Mouse (Mus musculus) ovary, adult 2 months (tissue): ENCODE measurements around the gene Rtn1. TPM values are rescaled to one million over a fixed set of nuclear protein-coding genes. Genes with fewer than 3 reads are reported as not detected.

ENCODE experiments used
- polyA plus RNA-seq: library from polyadenylated mRNA; depleted of rRNA; stranded (reverse); fragments of >200 nt; gene quantifications from 2 replicates; pipeline ENCODE4 v1.2.3, GENCODE M21; 2012; rRNA removed

Gene Rtn1
- polyA plus RNA-seq = 23.6 and 28.9 TPM in 2 replicates

GRCm38 (mm10) chr12:72408954-72409353, at the start of gene Rtn1:
Gene Rtn1, minus strand, starts transcription at chr12:72409054.

GRCm38 (mm10) chr12:72441839-72442576, 33.2 kb upstream of the Rtn1 start, which contains the start of gene Lrrc9:
Gene Lrrc9, plus strand, starts transcription at chr12:72441866.

GRCm38 (mm10) chr12:72184929-72185328, 223.9 kb downstream of the Rtn1 start, which contains the start of gene Ccdc175:
Gene Ccdc175, minus strand, starts transcription at chr12:72185029.

Other genes with a start within 250 kb of the Rtn1 start
- gene Ccdc175, start 224.0 kb downstream of the Rtn1 start, polyA plus RNA-seq = not detected in 2 replicates
- gene Lrrc9, start 32.8 kb upstream of the Rtn1 start, polyA plus RNA-seq = 0.16 and 0.30 TPM in 2 replicates
- gene Pcnx4, start 127.3 kb upstream of the Rtn1 start, polyA plus RNA-seq = 3.7 and 3.8 TPM in 2 replicates
- gene Gm4756, start 240.6 kb upstream of the Rtn1 start, polyA plus RNA-seq = 0.37 TPM in 1 of 2 replicates, not detected in the other